Mouse (Mus musculus): ENCODE measurements around the gene Iqcf5. TPM values are rescaled to one million over a fixed set of nuclear protein-coding genes. Genes with fewer than 3 reads are reported as not detected.

Iqcf5 gene
- polyA plus RNA-seq, 1 experiment: not detected

Other genes with a start within 250 kb of the Iqcf5 start
- gene Poc1a, start 233.5 kb upstream of the Iqcf5 start, polyA plus RNA-seq (2012; rRNA removed): 24.2 and 25.6 TPM in 2 replicates
- 92.3 and 101 TPM in 2 replicates for gene Dusp7, start 145.9 kb upstream of the Iqcf5 start, polyA plus RNA-seq (2012; rRNA removed)
- 727 and 762 TPM in 2 replicates for gene Rpl29, start 85.1 kb upstream of the Iqcf5 start, polyA plus RNA-seq (2012; rRNA removed)
- 9.8 and 9.9 TPM in 2 replicates for gene Acy1, start 76.3 kb upstream of the Iqcf5 start, polyA plus RNA-seq (2012; rRNA removed)
- 29.0 and 36.5 TPM in 2 replicates for gene Abhd14b, start 67.1 kb upstream of the Iqcf5 start, polyA plus RNA-seq (2012; rRNA removed)
- 73.6 and 78.1 TPM in 2 replicates for gene Abhd14a, start 66.9 kb upstream of the Iqcf5 start, polyA plus RNA-seq (2012; rRNA removed)
- gene Pcbp4, start 61.3 kb upstream of the Iqcf5 start, polyA plus RNA-seq (2012; rRNA removed): 220 and 253 TPM in 2 replicates
- gene Gpr62, start 48.6 kb upstream of the Iqcf5 start, polyA plus RNA-seq (2012; rRNA removed): 9.7 and 11.2 TPM in 2 replicates
- gene Rrp9, start 38.6 kb upstream of the Iqcf5 start, polyA plus RNA-seq (2012; rRNA removed): 45.6 and 45.8 TPM in 2 replicates
- gene Parp3, start 37.6 kb upstream of the Iqcf5 start, polyA plus RNA-seq (2012; rRNA removed): 4.3 and 5.1 TPM in 2 replicates
- not detected in 2 replicates for gene Iqcf1, start 14.6 kb upstream of the Iqcf5 start, polyA plus RNA-seq (2012; rRNA removed)
- not detected in 2 replicates for gene Iqcf3, start 47.1 kb downstream of the Iqcf5 start, polyA plus RNA-seq (2012; rRNA removed)
- gene Iqcf4, start 56.4 kb downstream of the Iqcf5 start, polyA plus RNA-seq (2012; rRNA removed): not detected in 2 replicates
- not detected in 2 replicates for gene Iqcf6, start 112.0 kb downstream of the Iqcf5 start, polyA plus RNA-seq (2012; rRNA removed)
- gene Grm2, start 141.5 kb downstream of the Iqcf5 start, polyA plus RNA-seq (2012; rRNA removed): 73.5 and 78.2 TPM in 2 replicates
- 96.7 and 104 TPM in 2 replicates for gene Tex264, start 171.4 kb downstream of the Iqcf5 start, polyA plus RNA-seq (2012; rRNA removed)